Mouse (Mus musculus) thymus, adult 2 months (tissue): ENCODE measurements around the gene Akt1.

Experiments used
- CTCF ChIP-seq: fragments of 200-500 bp; IDR thresholded peaks from 2 replicates; pipeline ENCODE4 v1.5.1; 2012; ENCODE audit warnings: mild to moderate bottlenecking, control low read depth, low read length, moderate library complexity, borderline replicate concordance; ENCODE audit not compliant: control insufficient read depth, poor library complexity, insufficient read depth; ENCODE audit errors: extremely low read depth
- POLR2A ChIP-seq: fragments of 200-500 bp; IDR thresholded peaks from 2 replicates; pipeline ENCODE4 v1.6.1; 2012; ENCODE audit warnings: mild to moderate bottlenecking, low read length, control low read depth, moderate library complexity; ENCODE audit not compliant: control insufficient read depth, poor library complexity, insufficient read depth; ENCODE audit errors: extremely low read depth

DNA sequence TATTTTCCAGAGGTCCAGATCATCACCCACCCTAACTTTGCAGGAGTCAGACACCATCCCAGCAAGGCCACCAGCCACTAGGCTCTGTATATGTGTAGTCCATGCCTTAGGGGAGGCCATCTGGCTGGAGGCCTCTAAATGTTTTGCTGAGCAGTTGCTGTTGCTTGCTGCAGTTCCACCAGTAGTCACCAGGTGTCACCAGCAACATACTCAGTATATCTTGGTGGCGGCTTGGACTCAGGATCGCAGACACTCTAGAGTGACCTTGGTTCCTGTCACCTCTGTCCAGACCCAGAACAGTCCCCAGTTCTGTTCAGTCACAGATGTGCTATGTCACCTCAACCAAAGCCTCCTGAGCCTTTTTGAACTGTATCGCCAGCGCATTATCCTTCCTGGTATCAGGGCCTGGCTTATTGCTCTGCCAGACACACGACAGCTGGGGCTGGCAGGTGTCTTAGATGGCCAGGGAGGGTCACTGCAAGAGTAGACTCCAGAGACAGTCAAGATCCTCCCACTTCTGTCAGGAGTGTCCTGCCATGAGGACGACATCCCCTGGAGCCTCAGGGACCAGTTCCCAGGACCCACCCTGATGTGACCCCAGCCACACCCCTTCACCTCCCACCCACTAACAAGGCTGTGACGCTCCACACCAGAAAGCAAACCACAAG lies 21.4 kb downstream of the Akt1 start:
- TF ChIP-seq POLR2A (no peak), CTCF (peak; percentile 33; the same call in 1 of the 2 replicates)
